In genomic region chr7:66967206-66967919, GRCm38 (mm10) we compare ENCODE assay signal across 11 mouse cellular contexts.
A peak's percentile ranks its signal among the peaks of the same experiment; 100 is the strongest.
DNase-seq lines count a peak whose midpoint lies in the region; ATAC-seq lines count a peak whose summit lies in the region.
"Had no signal": no experiment of that assay in that cellular context is flagged by ENCODE, and none has a peak within 500 bp of the region (broad histone marks: within the 10 kb centered on the region; RNA-seq: fewer than 3 reads in every experiment).

No protein-coding gene starts in this region.

- H3K4me1 ChIP-seq in heart, embryonic 13.5 days = peaks cover 65% of the 10 kb centered on the region
- peaks cover 33% of the 10 kb centered on the region for H3K4me1 ChIP-seq in limb, embryonic 15.5 days

- H3K9me3 ChIP-seq in heart, embryonic 13.5 days = no peaks in the 10 kb centered on the region
- no peaks in the 10 kb centered on the region for H3K9me3 ChIP-seq in limb, embryonic 15.5 days

- H3K4me3 ChIP-seq in heart, embryonic 13.5 days = no peak overlapping the region
- no peak overlapping the region for H3K4me3 ChIP-seq in limb, embryonic 15.5 days

- no peak overlapping the region for H3K4me2 ChIP-seq in heart, embryonic 13.5 days
- H3K4me2 ChIP-seq in limb, embryonic 15.5 days = no peak overlapping the region

- no peaks in the 10 kb centered on the region for H3K36me3 ChIP-seq in heart, embryonic 13.5 days
- no peaks in the 10 kb centered on the region for H3K36me3 ChIP-seq in limb, embryonic 15.5 days

- WGBS in heart, embryonic 13.5 days = 54% methylated on average over 8 of the region's 8 CpGs
- WGBS in limb, embryonic 15.5 days = 58% methylated on average over 8 of the region's 8 CpGs

- H3K27ac ChIP-seq in heart, embryonic 13.5 days (replicated peaks) = peak overlapping the region; percentile 66
- 0 out of 2 replicates have a peak overlapping the region, but pooled peaks have one; percentile 0 for H3K27ac ChIP-seq in limb, embryonic 15.5 days
- H3K27ac ChIP-seq: macrophage had no signal

- H3K27me3 ChIP-seq in heart, embryonic 13.5 days (replicated peaks) = no peaks in the 10 kb centered on the region; the same call in 1 of the 2 replicates
- no peaks in the 10 kb centered on the region for H3K27me3 ChIP-seq in limb, embryonic 15.5 days

- ATAC-seq in heart, embryonic 13.5 days (ENCODE audit: extremely low read depth, insufficient number of reproducible peaks, low FRiP score, low TSS enrichment) = no peak
- ATAC-seq in limb, embryonic 15.5 days (ENCODE audit: insufficient number of reproducible peaks, low FRiP score, low TSS enrichment, low read depth) = no peak
- ATAC-seq in activated CD4-positive, CD25-positive, alpha-beta regulatory T cell, adult 4 months = no peak

- no peak for DNase-seq in heart, adult 8-10 months (ENCODE audit: low spot score)
- DNase-seq in testis, postnatal 10 days (ENCODE audit: low spot score) = peak; percentile 30
- no peak for DNase-seq in testis, postnatal 14 days (ENCODE audit: low spot score)
- DNase-seq in spleen, postnatal 10 days (ENCODE audit: low spot score in 2 of 2) = no peak
- DNase-seq in adrenal gland, postnatal 25 days = no peak
- DNase-seq: kidney, adult 2 months; thymus, adult 2 months had no signal

- H3K9ac ChIP-seq in heart, embryonic 13.5 days = peak overlapping the region; percentile 30; the same call in 1 of the 2 replicates
- no peak overlapping the region for H3K9ac ChIP-seq in limb, embryonic 15.5 days
